ENCODE assay signal across 9 mouse cellular contexts in the genomic region with DNA sequence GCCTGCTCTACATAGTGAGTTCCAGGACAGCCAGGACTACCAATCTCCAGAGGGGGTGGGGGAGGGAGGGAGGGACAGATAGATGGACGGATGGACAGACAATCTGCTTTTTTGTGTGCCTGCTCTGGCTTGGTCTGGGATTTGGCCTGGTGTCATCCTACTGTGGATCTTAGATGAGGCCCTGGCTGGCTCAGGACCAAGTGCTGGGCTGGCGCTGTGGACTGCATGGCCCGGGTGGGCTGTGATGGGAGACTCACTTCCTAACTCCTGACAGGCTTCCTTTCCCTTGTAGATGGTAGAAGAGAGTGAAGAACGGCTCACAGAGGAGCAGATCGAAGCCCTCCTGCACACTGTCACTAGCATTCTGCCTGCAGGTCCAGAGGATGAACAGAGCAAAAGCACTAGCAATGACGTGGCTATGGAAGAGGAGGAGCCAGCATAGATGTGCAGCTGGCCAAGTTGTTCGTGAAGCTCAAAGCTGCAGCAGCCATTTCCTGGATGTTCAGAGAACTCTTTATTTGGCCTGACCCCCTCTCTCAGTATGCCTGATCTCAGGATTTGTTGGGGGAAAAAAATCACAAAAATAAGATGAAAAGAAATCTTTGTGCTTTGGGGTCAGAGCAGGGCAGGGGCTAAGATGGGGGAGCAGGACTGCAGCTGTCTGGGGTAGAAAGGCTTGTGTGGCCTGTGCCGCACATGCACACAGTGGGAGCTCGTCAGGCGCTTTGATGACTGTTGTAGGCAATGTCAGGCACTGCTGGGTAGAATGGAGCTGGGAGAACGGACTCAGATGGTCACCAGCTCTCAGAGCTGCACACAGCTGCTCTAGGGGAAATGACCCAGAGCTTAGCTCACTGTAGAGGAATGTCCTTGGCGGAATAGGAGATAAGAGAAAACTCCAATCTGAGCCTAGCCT. TPM values are rescaled to one million over a fixed set of nuclear protein-coding genes. Genes with fewer than 3 reads are reported as not detected.
DNase-seq lines count a peak whose midpoint lies in the region; ATAC-seq and TF ChIP-seq lines count a peak whose summit lies in the region.
"Had no signal": no experiment of that assay in that cellular context is flagged by ENCODE, and none has a peak within 500 bp of the region (broad histone marks: within the 10 kb centered on the region; RNA-seq: fewer than 3 reads in every experiment).

No protein-coding gene starts in this region.

- ATAC-seq in neural tube, embryonic 11.5 days (ENCODE audit: insufficient read depth, low FRiP score, low TSS enrichment), result no peak

- intact Hi-C loops in gastrocnemius, adult 2 months (cut with DNase I), result no loop called here

- no peak for TF ChIP-seq CTCF in gastrocnemius, adult 2 months (IDR thresholded peaks at IDR 0.05)

- H3K4me3 ChIP-seq in gastrocnemius, adult 2 months, result no peak overlapping the region
- H3K4me3 ChIP-seq in neural tube, embryonic 11.5 days (ENCODE audit: low read depth, low read length), result no peak overlapping the region

- 77% methylated on average over 12 of the region's 12 CpGs for WGBS in neural tube, embryonic 11.5 days

- H3K9ac ChIP-seq in neural tube, embryonic 11.5 days (ENCODE audit: low read length), result no peak overlapping the region

- no peaks in the 10 kb centered on the region for H3K9me3 ChIP-seq in neural tube, embryonic 11.5 days (ENCODE audit: control insufficient read depth, low read length)

- H3K4me2 ChIP-seq in neural tube, embryonic 11.5 days (ENCODE audit: low read depth), result no peak overlapping the region

- H3K27me3 ChIP-seq in neural tube, embryonic 11.5 days (ENCODE audit: control insufficient read depth, insufficient read depth, low read length), result no peaks in the 10 kb centered on the region
- H3K27me3 ChIP-seq: CH12.LX had no signal

- H3K36me3 ChIP-seq in neural tube, embryonic 11.5 days (ENCODE audit: control insufficient read depth, insufficient read depth, low read length), result peaks cover 5% of the 10 kb centered on the region; the same call in 1 of the 2 replicates

- H3K27ac ChIP-seq in gastrocnemius, adult 2 months, result peak overlapping the region; percentile 77
- no peak overlapping the region for H3K27ac ChIP-seq in neural tube, embryonic 11.5 days (ENCODE audit: low read depth, low read length)

- no peak for DNase-seq in gastrocnemius, adult 2 months
- no peak for DNase-seq in gastrocnemius, postnatal 4 days (ENCODE audit: low spot score in 2 of 2)
- DNase-seq in neural tube, embryonic 11.5 days (ENCODE audit: low spot score), result peak; percentile 34
- no peak for DNase-seq in neural tube, embryonic 10.5 days (ENCODE audit: extremely low spot score, low spot score)
- DNase-seq in kidney, postnatal 4 days, result peak; percentile 24 to 46
- DNase-seq in right cerebral cortex, postnatal 4 days, result no peak
- DNase-seq in Muller cell, postnatal 12 days (ENCODE audit: inconsistent ontology term), result no peak
- DNase-seq in thymus, postnatal 4 days, result no peak

- no peaks in the 10 kb centered on the region for H3K4me1 ChIP-seq in neural tube, embryonic 11.5 days (ENCODE audit: control insufficient read depth, insufficient read depth, low read length)

RNA-seq across cellular contexts. Expression of a gene that starts 13.5 kb away (rescaled TPM):
- total RNA-seq in gastrocnemius, adult 2 months (2021), result 1 to 10 TPM; 3.7 to 5.4 TPM
- 10 to 100 TPM; 40.6 to 41.8 TPM for total RNA-seq in gastrocnemius, postnatal 4 days (2021)
- polyA plus RNA-seq in neural tube, embryonic 11.5 days (2014; fragmentation: Nextera tagmentation; extraction: Ambion mirVana), result 57.0 and 63.1 TPM in 2 replicates

RNA-seq across cellular contexts. Expression of a gene that starts 30.6 kb away (rescaled TPM):
- 10 to 100 TPM; 18.7 to 19.3 TPM for total RNA-seq in gastrocnemius, adult 2 months (2021)
- total RNA-seq in gastrocnemius, postnatal 4 days (2021), result 10 to 100 TPM; 14.4 to 16.3 TPM
- 38.6 and 43.2 TPM in 2 replicates for polyA plus RNA-seq in neural tube, embryonic 11.5 days (2014; fragmentation: Nextera tagmentation; extraction: Ambion mirVana)

RNA-seq across cellular contexts. Expression of a gene that starts 30.6 kb away (rescaled TPM):
- total RNA-seq in gastrocnemius, adult 2 months (2021), result 10 to 100 TPM in 1 of 2 experiments, 1 to 10 TPM in 1; 9.3 to 13.2 TPM
- 10 to 100 TPM; 13.0 to 14.8 TPM for total RNA-seq in gastrocnemius, postnatal 4 days (2021)
- polyA plus RNA-seq in neural tube, embryonic 11.5 days (2014; fragmentation: Nextera tagmentation; extraction: Ambion mirVana), result 30.8 and 32.2 TPM in 2 replicates

RNA-seq across cellular contexts. Expression of a gene that starts 56.8 kb away (rescaled TPM):
- 1 to 10 TPM; 5.6 to 8.3 TPM for total RNA-seq in gastrocnemius, adult 2 months (2021)
- 10 to 100 TPM; 25.1 to 28.6 TPM for total RNA-seq in gastrocnemius, postnatal 4 days (2021)
- polyA plus RNA-seq in neural tube, embryonic 11.5 days (2014; fragmentation: Nextera tagmentation; extraction: Ambion mirVana), result 35.1 and 35.9 TPM in 2 replicates

Comparison
In these comparisons a context has a peak if more than half of its experiments do, and no peak if none do; other contexts are left out.
1. DNase-seq: peak in neural tube, embryonic 11.5 days (single experiment) and kidney, postnatal 4 days (2 of 2); none in gastrocnemius, adult 2 months (single experiment), gastrocnemius, postnatal 4 days (0 of 2), neural tube, embryonic 10.5 days (single experiment), right cerebral cortex, postnatal 4 days (single experiment), Muller cell, postnatal 12 days (single experiment) and thymus, postnatal 4 days (single experiment).
2. RNA of a gene that starts 13.5 kb away (total RNA-seq): 40.6 to 41.8 TPM in gastrocnemius, postnatal 4 days; 3.7 to 5.4 TPM in gastrocnemius, adult 2 months; every median in the first group is over 4 times any median in the second.